Mouse (Mus musculus): ENCODE results near the gene Dbp.
"Not testable (repeated sequence)": the region's sequence is repeated elsewhere in the genome, so short reads cannot be mapped to it uniquely, and the experiment has no call there.

Gene Dbp

DNA sequence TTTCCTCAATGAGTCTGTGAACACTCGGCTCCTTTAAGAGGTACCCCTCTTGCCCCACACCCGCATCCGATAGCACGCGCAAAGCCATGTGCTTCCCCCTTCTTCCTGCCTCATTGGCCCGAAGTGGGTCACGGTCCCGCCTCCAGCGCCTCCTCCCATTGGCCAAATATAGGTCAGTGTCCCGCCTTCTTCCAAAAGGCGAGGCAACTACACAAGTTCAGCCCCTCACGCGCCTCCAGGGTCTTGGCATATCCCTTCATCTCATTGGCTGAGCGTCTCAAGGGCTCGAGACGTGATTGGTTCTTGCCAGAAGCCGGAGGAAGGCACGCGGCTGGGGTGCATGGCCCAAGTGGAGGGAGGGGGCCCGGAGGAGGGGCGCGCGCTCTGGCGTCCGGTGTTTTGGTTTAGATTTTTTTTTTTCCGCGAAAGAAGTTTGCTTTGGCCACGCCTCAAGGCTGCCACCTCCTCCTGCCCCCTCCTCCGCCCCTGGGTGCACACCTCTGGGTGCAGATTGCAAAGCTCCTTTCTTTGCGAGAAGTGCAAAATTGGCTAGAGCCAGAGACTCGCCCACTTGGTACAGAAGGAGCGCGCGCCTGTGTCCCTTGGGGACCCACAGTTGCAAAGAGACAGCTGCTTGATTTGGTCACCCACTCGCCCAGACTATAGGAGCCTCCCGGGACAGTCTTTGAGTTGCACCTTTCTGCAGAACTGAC is at the start of gene Dbp:
Dbp (plus strand) TSS at position 359 of the 713 bp plus-strand sequence.
- DNase-seq (ENCODE audit: low spot score in 2 of 2), result peak; percentile 97 to 99

DNA sequence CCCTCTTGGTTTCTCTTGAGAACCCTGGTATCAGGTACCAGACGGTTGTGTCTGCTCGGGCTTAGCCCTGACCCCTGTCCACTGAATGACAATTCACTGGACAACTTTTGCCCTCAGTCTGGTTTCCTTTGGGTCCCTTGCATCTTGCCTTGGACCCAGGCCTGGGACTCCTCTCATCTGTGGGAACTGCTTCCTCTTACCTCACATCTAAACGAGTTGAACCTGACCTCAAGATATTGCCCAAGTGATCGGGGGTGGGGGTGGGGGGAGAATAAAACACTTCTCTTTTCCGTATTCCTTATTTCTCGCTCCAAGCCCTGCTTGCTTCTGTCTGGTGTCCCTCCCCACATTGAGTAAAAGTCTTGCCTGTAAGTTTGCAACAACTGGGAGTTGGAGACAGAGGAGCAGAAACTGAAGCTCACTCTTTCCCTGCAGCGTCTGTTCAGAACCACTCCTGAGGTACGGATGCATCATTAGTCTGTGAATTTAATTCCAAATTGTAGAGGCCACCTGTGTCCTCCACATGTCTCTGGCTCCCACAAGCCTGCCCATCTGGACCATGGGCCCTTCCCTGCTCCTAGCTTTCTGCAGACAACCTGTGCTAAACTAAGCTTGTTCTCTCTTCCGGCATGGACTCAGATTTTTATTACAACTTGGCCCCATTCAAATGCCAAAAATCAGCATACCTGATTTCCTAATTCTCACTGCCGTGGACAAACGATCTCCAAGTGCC is 44.0 kb upstream of the Dbp start:
- DNase-seq (ENCODE audit: low spot score in 2 of 2), result no peak

DNA sequence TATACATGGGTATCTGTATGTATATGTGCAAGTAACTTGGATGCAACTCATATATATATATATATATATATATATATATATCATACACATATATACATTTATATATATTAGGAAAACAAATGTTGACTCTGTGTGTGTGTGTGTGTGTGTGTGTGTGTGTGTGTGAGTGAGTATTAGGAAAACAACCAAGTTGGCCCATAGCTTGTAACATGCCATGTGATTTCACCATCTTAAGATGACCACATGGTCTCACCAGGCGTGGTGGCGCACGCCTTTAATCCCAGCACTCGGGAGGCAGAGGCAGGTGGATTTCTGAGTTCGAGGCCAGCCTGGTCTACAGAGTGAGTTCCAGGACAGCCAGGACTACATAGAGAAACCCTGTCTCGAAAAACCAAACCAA is 43.2 kb upstream of the Dbp start:
- DNase-seq (ENCODE audit: low spot score in 2 of 2), result not testable (repeated sequence)

DNA sequence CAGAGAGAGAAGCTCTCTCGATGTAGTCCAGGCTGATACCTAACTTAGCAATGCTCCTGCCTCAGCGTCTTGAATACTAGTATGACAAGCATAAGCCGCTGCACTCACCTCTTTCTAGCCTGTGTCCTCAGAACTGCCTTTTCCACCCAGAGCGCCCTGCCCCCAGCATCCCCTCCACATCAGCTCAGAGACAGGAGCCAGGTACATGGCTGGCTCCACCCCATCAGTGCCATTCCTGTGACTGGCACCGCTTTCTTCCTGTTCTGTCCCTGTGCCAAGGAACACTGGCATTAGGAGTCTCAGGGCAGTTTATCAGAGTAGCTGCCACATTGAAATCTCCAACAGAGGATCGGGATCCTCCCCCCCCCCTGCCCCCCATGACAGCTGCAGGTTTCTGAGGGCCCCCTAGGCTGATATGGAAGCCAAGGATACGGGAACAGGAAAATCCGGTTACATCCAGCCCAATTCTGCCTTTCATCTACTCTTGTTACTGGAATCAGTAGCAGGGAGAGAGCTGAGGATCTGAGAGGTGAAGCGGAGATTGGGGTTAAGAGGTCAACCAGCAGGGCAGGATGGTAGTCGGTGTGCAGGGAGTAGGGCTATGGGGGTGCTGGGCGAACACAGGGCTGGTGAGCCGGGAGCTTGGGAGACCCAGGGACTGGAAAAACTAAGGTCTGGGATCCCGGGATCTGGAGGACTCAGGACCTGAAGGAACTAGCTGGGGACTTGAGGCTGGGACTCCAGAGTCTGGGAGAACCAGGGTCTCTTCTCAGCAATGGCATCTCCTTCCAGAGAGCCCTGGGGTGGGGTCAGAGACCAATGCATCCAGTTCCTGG is 39.4 kb upstream of the Dbp start:
- no peak for DNase-seq (ENCODE audit: low spot score in 2 of 2)

DNA sequence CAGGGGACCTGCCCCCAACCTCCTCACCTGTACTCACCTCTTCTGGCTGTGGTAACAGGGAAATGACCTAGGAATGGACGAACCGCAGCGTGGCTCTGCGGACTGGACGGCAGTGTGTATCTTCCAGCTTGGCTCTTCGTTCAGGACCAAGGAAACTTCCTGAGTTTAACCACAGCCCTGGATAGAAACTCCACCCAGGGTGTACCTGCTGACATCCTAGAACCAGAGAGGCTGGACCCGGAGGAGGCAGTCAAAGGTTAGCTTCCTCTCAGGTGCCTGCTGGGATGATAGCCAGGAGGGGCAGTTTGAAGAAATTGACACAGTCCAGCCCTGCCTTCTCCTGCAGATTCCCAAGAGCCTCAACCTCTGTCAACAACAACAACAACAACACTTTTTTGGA is 38.7 kb upstream of the Dbp start, which contains the start of gene Fut2:
Fut2 (minus strand) TSS at position 234 of the 400 bp plus-strand sequence.
- no peak for DNase-seq (ENCODE audit: low spot score in 2 of 2)

DNA sequence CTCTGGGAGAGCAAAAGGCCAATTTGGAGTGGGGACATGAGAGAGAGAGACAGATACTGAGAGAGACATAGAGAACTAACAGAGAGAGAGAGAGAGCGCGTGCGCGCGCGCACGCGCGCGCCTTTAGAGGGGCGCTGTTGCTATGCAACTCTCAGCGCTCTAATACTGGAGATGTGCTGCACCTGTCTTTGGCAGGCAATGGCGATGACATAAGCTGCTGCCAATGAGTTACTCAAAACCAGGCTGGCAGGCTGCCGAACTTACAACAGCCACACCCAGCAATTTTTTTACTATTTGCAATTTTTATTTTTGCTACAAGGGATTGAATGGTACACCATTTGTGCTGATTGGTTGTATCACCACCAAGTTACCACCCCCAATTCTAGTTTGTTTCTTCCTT is 37.1 kb upstream of the Dbp start:
- no peak for DNase-seq (ENCODE audit: low spot score in 2 of 2)

DNA sequence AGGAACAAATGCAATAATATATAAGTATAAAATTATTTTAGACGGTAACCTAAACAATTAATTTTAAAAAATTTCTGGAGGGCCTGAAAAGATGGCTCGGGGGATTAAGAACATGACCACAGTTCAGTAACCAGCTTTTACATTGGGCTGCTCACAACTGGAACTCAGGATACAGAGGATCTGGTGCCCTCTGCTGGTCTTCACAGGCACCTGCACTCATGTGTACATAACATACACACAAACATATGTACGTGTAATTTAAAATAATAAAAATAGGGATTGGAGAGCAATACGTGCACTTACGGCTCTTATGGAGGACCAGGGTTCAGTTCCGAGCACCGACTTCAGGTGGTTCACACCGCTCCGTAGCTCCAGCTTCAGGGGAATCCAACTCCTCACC is 36.0 kb upstream of the Dbp start:
- DNase-seq (ENCODE audit: low spot score in 2 of 2), result no peak

DNA sequence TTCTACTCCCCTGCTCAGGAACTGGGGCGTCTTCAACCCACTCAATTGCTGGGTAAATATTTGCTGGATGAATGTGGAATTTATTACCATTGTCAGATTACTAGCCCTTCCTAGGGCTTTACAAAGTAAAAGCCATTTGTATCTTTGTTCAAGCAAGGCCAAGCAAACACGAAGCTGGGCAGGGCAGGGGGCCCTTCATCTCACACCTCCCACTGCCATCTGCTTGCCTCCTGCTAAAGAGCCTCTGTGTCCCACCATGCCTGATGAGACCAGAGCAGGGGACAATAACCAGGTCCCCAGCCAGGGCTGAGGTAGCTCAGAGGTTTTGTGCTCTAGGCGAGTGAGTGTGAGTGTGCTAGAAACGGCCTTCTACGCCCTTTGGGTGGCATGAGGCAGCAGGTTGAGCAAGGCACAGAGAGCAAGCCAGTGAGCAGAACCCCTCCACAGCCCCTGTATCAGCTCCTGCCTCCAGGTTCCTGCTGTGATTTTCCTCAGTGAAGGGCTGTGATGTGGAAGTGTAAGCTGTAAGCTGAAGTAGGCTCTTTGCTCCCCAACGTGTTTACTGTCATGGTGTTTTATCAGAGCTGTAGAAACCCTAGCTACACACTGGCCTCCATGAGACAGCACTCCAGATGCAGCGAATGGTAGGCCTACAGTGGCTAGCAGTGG is 27.1 kb upstream of the Dbp start:
- no peak for DNase-seq (ENCODE audit: low spot score in 2 of 2)

DNA sequence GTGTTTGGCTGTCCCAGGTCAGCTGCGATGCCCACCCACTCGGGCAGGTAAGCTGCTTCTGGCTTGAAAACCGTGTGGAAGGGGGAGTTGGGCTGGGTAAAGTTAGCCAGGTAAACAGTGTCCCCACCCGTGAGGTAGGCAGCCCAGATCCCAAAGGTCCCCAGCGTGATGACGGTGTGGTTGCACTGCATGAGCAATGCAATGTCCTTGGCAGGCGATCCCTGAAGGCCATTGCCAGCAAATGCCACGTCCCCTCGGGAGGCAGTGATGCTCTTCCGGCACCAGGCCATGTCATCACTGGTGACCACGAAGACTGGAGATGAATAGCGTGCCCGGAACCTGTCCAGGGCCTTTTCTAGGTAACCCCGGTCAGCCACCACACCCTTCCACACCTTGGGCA is 26.4 kb upstream of the Dbp start:
- no peak for DNase-seq (ENCODE audit: low spot score in 2 of 2)

DNA sequence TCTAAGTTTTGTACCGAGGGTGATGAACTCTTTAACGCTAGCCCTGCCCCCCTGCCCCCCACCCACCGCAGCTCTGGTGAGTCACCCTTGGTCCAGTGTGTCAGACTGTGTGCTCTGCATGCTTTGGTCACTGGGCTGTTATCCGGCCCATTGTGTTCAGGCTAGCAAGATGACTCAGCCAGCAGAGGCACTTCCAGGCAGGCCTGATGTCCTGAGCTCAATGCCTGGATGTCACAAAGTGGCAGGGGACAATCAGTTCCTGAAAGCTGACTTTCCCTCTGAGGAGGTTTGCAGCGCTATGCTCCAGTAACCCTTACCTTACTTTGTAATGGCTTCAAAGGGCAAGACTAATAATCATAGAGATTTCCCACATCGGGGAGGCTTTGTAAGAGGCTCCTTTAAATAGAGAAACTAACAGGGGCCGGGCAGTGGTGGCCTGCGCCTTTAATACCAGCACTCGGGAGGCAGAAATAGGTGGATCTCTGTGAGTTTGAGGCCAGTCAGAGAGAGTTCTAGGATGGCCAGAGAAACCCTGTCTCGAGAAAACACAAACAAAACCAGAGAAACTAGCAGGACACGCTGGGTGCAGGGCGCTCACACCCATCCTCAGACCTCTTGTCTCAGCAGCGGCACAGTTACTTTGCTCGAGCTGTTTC is 24.8 kb upstream of the Dbp start:
- no peak for DNase-seq (ENCODE audit: low spot score in 2 of 2)

DNA sequence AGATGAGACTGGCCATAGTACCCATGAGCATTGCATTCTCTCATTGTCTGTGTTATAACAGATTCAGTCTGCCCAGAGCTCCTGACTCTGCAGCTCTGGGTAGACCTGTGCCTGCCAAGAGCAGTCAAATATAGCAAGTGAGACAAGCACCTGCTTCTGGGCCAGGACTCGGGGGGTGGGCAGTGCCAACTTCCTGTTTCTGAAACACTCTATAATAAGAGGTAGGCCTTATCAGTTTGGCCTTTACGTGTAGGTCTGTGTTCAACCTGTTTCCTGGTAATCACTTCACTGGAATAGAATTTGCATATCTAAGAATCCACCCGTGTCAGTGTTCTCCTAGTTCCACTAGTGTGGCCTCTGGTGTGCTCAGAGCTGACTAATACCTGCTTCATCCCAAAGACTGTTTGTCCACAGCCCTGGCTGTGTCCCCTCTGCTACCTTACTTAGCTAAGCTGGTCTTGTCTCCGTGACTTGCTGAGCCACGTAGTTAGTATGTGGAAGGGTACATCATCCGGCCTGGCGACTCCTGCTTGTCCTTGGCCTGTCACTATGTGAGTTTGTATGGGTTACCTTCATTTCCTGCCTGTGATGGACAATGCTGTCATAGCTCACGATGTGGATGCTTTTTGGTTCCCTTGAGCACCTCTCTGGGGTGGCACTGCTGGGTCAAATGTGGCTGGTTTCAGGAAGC is 23.7 kb upstream of the Dbp start:
- no peak for DNase-seq (ENCODE audit: low spot score in 2 of 2)

DNA sequence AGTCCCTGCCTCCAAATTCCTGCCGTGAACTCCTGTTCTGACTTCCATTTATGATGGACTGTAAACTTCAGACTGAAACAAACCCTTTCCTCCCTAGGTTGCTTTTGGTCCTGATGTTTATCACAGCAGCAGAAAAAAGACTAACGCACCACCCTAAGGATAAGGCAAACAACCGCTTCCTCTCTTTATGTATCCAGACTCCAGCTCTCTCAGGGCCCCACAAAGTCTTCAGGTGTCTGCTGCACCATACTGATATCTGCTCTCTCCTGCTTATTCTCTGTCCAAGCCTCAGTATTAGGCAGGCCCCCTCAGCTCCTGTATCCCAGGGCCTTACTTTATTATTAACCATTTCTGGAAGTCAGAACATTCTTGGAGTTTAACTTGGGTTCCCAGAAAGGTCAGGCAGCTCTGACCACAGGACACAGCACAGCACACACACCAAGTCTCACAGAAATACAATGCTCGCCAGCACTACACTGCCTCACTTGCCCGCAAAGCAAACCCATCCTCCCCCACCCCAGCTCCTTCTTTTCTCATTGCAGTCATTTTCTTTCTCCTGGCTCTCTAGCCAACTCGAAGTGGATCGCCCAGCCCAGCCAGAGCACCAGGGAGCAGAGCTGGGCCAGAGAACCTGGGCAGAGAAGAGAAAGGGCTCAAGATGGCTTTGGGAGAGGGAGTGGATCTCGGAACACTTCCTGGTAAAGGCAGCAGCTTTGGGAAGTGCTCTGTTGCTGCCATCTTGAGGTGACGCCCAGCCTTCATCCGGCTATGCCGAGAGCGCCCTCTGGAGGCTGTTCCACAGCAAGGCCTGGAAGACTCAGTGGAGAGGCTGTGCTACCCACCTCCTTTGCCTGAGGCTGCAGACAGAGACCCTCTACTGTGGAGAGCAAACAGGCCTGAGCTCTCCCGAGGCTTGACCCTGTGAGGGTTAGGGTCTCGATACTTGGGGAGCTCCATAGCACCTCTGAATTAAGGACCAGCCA is 22.5 kb upstream of the Dbp start:
- peak; percentile 73 to 80 for DNase-seq (ENCODE audit: low spot score in 2 of 2)

DNA sequence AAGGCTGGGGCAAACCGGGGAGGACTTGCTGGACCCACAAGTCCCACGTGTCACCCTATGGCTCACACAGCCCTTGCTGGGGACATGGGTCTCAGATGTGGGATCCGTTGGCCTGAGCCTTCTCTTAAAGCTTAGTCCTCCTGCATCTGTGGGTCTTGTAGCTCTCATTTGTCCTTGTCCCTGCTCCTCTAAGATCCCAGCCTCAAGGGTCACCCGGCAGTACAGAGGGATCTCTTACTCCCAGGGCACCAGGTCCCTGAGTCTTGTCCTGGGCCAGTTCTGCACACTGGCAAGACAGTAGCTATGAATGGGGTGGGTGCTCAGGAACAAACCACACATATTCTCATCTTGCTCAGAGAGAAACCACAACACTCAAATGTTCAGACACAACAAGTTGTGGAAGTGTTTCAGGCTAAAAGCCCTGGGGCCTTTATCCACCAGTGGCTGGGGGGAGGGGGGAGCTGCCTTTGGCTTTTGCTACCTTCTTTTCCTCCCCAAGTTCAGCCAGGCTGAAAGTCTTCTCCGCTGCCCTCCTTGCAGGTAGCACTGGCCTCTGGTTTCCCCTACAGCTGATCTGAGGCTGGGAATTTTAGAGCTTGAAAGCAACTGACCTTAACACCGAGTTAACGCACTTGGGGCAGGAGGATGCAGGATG is 21.4 kb upstream of the Dbp start, which contains the start of gene Ntn5:
Ntn5 (plus strand) TSS at position 627 of the 655 bp plus-strand sequence.
- DNase-seq (ENCODE audit: low spot score in 2 of 2), result no peak

DNA sequence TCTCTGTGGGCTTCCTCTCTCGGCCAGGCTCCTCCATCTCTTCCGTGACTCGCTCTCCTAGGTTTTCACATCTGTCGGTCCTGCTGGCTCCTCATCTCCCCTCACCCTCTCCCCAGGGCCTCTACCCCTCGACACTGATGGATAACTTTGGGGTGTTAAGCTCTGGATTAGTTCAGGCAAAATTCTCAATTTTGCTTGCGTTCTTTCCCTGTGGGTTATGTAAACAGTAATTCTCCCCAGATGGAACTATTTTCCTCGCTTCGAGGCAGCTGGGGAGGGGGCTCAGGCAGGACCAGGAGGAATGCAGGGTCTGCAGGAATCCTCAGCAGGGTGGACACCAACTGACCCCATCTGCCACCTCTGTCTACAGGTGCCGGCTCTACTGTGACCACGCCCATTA is 19.1 kb upstream of the Dbp start:
- DNase-seq (ENCODE audit: low spot score in 2 of 2), result no peak

DNA sequence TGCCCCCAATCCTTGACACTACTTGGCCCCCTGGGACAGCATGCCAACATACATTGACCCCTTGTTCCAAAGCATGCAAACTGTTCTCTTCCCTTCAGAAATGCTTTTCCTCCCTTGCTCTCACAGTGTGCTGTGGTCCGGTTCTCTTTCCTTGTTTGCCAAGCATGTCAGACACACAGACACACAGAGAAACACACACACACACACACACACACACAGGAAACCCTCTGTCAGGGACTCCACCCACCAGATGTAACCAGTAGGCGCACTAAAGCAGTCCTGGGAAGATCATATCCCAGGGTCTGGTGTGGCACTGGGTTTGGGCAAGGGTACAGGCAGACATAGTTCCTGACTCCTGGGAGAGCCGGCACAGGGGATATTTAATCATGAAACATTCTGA is 18.0 kb upstream of the Dbp start:
- DNase-seq (ENCODE audit: low spot score in 2 of 2), result no peak

DNA sequence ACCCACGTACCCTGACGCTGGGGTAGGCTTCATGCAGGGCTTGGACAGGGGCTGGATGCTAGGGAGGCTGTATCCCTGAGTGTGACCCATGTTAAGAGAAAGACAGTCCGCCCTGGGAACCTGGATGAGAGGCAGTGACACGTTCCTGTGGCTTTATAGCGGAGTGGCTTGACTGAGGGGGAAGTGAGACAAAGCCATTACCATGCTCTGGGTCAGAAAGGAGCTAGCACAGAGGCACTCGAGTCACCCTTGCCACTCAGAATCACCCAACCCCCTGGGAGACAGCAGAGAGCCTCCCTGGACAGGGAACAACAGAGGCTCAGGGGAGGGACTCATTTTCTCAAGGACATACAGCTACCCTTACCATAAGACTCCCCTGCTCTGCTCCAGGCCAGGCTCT is 15.8 kb upstream of the Dbp start:
- DNase-seq (ENCODE audit: low spot score in 2 of 2), result no peak

DNA sequence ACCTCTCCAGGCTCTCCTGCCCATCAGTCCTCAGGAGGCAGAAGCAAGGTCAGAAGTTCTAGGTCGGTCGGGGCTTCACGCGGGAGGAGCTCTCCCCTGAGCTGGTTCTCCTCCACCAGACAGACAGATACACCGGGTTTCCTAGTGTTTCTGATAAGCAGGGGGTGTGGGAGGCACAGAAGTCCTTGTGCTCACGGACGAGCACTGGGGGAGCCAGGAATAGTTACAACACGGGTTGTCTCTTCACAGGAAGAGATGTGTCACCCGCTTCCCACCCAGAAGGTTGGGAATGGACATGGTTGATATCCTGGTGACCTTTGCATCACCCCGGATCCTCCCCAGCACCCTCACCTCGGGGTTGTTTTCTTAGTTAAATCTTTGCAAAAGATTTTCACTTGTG is 15.1 kb upstream of the Dbp start:
- DNase-seq (ENCODE audit: low spot score in 2 of 2), result no peak

DNA sequence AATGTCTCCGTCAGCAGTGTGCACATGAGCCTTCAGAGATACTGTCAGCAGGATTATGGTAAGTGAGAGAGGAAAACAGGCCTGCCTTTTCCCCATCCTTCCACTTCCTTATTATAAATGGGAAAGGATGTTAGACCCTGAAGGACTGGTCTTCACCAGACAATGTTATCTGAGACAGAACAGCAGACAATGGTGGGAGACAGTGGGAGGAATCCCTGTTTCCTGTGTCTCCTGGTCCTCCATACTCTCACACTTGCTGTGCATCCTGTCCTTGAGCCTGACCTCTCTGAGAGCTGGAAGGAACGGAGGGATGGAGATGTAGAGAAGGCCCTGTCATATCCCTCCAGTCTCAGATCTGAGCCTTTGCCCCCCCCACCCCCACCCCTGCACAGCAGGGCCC is 12.5 kb upstream of the Dbp start:
- DNase-seq (ENCODE audit: low spot score in 2 of 2), result no peak

Measured in frontal cortex, postnatal 25 days (tissue).